Mouse (Mus musculus): ENCODE data around the gene Nuak2.

- TF ChIP-seq POLR2A (IDR thresholded peaks at IDR 0.05; ENCODE audit: borderline replicate concordance, control insufficient read depth, low read depth, low read length) (no peak), CTCF (IDR thresholded peaks at IDR 0.05; ENCODE audit: control insufficient read depth, insufficient read depth, low read length) (no peak; the same call in 1 of the 2 replicates)
Observed at GRCm38 (mm10) chr1:132311174-132311859, 4.6 kb upstream of the Nuak2 start.
